Mouse (Mus musculus) megakaryocyte, embryonic 14.5 days (primary cell): ENCODE measurements around the gene Foxl2.

Experiments used
- FLI1 ChIP-seq: IDR thresholded peaks from 2 replicates; pipeline ENCODE4 v1.6.1; 2012; ENCODE audit warnings: low read length, inconsistent platforms, mixed read lengths
- GATA1 ChIP-seq: IDR thresholded peaks from 3 replicates; pipeline ENCODE4 v1.6.1; 2012; ENCODE audit warnings: mixed read lengths, low read length, inconsistent platforms, borderline replicate concordance

DNA sequence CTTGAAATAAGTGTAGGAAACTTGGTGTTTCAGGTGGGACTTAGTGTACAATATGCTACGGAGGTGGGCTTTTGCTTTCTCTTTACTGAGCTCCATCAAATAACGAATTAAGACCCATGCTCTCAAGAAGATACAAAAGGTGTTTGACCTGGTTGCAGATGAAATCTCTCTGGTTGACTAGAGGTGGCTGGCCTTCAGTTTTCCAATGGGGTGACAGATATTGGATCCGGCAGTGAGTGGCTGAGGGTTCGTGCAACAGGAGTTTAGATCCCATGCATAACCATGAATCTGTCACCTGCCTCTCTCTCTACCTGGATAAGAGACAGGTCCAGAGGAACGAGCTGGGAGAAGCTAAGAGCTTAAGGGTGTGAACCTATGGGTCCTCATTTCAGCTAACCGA lies 3.5 kb downstream of the Foxl2 start:
- TF ChIP-seq GATA1 (no peak), FLI1 (no peak)
